Mouse (Mus musculus) neural tube, embryonic 10.5 days (tissue): ENCODE data around the gene Gm10234.

Experiments used
- DNase-seq: peaks from one replicate; pipeline ENCODE4 v3.0.0-alpha.2; 2017; ENCODE audit warnings: low spot score; ENCODE audit errors: extremely low spot score

Gene Gm10234

DNA sequence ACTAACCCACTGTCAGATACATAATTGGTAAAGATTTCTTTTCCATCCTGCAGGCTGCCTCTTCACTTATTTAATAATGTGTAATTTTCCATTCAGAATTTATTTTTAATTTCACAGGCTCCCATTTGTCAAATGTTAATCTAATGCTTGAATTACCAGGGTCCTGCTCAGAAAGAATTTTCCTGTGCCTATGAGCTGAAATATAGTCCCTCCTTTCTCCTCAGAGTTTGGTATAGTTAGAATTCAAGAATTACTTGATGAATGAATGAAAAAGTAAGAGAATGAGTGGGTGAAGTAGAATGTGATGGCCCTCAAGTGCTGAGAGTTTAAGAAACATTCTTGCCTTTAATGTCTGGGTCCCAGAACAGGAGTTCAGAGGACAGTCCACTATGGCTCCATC, at the start of gene Gm10234:
Gene Gm10234 (plus strand): TSS at position 301 of the 400 bp plus-strand sequence.
- DNase-seq: no peak

DNA sequence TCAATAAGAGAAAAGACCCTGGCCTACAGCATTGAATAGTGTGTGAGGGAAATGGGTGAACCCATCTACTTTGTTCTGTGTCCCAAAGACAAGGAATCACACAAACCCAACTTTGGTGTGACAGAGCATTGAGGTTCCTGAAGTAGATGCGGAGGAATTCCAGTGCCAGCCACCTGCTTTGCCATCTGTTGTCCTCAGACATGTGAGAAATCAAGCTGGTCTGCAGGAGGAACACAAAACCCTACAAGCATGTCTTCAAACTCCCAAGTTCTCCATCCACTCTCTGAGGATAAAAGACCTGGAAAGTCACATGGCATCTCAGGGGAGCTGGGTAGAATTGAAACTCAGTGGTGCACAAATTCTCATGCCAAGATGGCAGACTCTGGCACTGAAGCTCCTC, 44.3 kb upstream of the Gm10234 start:
- no peak for DNase-seq

DNA sequence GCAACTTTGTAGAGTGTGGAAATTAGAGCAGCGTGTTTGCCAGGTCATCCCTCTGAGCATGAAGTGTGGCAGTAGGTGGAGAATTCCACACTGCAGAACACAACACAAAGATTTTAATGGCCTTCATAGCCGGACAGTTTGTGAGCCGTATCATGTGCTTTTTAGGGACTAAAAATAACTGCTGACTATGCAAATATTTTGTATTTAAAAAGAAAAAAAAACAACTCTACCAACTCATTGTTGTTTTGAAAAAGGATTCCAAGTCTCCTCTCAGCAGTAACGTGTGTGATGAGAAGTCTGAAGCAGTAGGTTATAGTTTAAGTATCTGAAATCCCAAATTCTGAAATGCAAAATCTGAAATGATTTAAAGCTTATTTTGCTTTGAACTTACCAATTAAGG, 25.9 kb upstream of the Gm10234 start:
- no peak for DNase-seq

DNA sequence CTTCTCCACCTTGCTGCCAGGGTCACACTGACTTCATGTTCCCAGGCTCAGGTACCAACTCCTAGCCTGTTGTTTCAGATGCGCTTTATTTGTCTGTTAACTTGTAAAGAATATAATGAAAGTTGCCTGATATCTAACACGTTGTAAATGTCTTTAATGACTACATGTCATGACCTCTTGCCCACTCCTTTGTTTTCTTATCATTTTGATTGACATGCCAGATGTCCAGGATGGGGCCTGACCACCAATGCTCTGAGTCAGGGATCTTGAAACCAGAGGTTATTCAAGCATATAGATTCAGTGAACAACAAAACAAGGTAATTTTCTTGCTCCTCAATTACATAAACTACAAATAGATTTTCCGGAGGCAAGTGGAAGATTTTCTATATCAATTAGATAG, 23.5 kb upstream of the Gm10234 start:
- no peak for DNase-seq

DNA sequence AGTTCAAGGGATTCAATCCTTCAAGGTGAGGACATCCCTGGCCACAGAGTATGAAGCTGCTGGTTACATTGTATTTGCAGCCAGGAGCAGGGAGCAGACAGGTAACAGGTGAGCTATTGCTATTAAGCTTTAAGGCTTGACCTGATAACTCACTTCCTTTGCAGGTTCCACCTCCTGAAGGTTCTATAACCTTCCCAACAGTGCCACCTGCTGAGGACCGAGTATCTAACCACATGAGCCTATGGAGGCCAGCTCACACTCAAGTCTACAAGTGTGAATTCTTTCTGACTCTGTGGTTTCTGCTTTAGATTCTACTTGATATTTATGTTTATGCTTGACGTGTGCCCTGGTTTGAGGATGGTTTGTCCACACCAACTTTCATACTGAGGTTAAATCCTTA, 21.3 kb upstream of the Gm10234 start:
- no peak for DNase-seq

DNA sequence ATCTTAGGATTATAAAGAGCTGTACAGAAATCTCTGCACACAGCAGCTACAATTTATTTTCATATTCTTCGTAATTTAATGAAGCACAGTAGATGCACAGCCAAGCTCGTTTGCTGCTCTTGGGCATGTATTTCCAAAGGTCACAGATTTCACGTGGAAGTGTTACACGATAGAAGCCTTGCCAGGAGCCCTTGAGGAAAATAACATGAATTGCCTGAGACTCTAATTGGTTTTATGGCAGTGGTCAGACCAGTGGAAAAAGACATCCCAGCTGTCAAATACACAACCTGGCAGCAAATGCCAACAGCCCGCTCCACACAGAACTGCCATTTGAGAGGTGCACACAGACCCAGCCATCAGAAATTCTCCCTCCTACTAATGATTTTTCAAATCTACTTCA, 9.3 kb downstream of the Gm10234 start:
- DNase-seq: no peak

DNA sequence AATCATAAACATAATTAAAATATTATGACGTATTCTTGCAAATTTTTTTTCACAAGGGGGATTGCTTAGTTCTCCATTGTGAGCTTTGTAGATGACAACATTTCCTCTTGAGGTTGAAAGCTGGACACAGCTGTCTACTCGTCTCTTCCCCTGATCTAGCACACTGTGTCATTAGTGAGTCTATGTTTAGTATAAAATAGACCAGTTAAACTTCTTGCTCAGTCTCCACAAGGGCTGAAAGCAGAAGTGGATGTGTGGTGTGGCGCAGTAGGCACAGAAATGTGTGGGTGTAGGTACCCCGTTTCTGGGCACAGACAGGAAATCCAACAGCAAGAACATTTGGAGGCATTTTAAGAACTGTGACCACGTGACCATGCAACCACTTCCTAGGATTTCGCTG, 12.9 kb downstream of the Gm10234 start:
- DNase-seq: no peak

DNA sequence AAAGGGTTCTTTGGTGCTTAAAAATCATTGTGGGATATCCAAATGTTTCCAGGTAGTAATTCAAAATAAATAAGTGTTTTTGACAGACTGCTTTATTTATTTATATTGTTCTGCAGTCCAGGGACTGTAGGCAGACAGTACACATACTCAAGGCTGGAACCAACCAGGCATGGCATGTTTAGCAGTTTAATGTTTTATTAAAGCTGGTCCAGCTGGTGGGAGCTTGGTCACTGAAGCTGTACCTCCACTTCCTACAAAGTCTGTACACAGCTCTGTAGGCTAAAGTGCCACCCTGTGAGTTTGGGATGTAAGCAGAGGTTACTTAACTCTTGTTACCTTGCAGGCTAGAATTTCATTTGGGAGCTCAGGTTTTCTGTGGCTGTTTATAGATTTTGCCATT, 27.5 kb downstream of the Gm10234 start:
- DNase-seq: no peak

DNA sequence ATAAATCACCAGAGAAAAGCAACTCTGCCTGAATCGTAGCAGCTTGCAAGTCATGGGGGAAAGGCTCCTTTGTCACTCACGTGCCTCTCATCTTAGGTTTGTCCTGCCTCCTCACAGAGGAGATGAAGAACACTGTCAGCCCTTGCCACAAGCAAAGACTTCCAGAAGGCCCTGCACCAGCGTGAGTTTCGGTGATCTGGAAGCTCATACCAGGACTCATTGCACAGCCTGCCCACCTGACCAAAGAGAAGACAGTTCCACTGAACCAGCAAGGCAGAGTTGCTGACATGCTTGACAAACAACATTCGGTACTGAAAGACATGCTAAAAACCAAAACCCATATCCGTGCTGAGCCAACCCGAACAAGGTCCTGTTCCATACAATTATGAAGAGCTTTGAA, 31.1 kb downstream of the Gm10234 start:
- no peak for DNase-seq

DNA sequence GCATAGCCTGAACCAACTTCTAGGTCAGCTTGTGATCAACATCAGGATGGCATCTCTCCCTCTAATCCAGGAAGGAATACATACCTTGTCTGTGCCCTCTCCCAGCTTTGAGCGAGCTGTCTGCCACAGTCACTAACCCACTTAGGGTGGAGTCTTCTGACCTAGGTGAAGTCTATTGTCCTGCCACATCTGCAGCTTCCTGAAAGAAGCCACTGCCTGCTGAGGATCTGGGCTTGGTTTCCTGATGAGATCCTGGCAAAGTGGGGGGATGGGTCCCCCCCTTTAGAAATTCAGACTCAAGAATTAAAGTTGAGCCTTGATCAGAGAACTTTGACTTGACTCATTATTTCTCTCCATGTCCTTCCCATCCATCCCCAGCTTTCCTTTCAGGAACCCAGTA, 32.0 kb downstream of the Gm10234 start:
- DNase-seq: no peak

DNA sequence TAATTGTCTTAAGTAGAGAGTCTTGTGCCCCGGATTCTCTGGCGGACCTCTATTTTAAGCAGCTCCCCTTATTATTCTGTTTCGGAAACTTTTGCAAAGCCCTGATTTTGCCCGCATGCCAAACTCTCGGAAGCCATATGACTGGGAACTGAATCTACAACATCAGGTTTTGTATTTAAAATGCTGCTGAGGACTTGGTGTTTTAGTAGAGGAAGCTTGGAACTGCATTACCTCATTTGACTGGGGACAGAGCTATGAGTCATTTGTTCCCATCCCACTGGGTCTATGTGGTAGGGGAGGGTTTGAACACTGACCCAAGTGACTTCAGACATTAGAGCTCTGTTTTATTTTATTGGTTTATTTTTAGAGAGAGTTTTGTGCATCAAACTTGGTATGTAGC, 38.2 kb downstream of the Gm10234 start:
- DNase-seq: no peak

DNA sequence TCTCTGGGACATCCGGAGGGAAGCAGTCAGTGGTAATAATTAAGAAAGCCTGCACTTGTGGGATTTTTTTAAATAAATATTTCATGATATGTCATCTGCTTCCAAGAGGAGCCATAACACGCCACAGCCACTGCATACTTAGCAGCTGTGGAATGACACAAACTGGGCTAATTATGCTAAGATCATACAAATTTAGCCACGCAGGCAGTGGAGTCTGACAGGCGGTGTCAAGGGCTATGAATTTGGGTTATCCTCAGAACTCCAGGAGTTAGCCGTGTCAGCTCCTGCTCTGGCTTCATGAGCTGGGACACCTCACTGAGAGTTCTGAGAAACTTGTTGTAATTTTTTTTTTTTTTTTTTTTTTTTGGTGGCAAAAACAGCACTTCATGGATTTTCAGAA, 40.8 kb downstream of the Gm10234 start:
- DNase-seq: no peak

DNA sequence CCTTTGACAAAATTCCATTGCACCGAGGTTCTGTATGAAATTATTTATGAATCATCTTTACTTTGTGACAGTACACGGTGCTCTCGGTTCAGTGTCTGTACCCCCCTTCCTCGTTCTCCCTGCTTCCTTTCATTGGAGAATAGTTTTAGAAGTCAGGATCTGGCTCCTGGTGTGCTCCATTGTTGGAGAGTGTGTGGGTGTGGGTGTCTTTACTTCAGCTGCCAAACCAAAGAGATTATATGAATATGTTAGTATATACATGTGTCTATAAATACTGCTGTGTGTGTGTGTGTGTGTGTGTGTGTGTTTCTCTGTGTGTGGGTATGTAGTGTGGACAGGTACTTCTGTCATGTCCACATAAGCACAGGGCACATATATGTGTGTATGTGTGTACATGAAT, 49.9 kb downstream of the Gm10234 start:
- no peak for DNase-seq
